Mouse (Mus musculus) heart, embryonic 10.5 days (tissue): ENCODE data around the gene Klhl10. TPM values are rescaled to one million over a fixed set of nuclear protein-coding genes. Genes with fewer than 3 reads are reported as not detected.

Experiments used
- DNase-seq: peaks from one replicate; pipeline ENCODE4 v3.0.0-alpha.2; 2017; ENCODE audit warnings: low spot score
- H3K27ac ChIP-seq: fragments of 300-500 bp; sonication (generic); 2 replicates; pipeline ENCODE4 v1.5.1; 2016; ENCODE audit warnings: mild to moderate bottlenecking
- H3K27me3 ChIP-seq: fragments of 300-500 bp; sonication (generic); 2 replicates; pipeline ENCODE4 v1.6.1; 2016; ENCODE audit warnings: mild to moderate bottlenecking; ENCODE audit not compliant: poor library complexity, insufficient read depth, severe bottlenecking
- H3K36me3 ChIP-seq: fragments of 300-500 bp; sonication (generic); 2 replicates; pipeline ENCODE4 v1.6.1; 2016; ENCODE audit warnings: mild to moderate bottlenecking, moderate library complexity
- H3K4me1 ChIP-seq: fragments of 300-500 bp; sonication (generic); 2 replicates; pipeline ENCODE4 v1.6.1; 2016; ENCODE audit warnings: mild to moderate bottlenecking
- H3K4me3 ChIP-seq: fragments of 300-500 bp; sonication (generic); 2 replicates; pipeline ENCODE4 v1.5.1; 2016; ENCODE audit warnings: mild to moderate bottlenecking, moderate library complexity
- H3K9me3 ChIP-seq: fragments of 300-500 bp; sonication (generic); 2 replicates; pipeline ENCODE4 v1.6.1; 2016; ENCODE audit warnings: mild to moderate bottlenecking, moderate library complexity
- WGBS: fragments of 180-500 bp; shearing (Covaris S2); methylation state at CpG from one replicate; pipeline ENCODE4 v1.1.7; 2016; 5-methylcytosine and 5-hydroxymethylcytosine counted together
- polyA plus RNA-seq: library from polyadenylated mRNA; unstranded; fragments of >200 nt; fragmentation: Nextera tagmentation; extraction: Ambion mirVana; gene quantifications from 2 replicates; pipeline ENCODE4 v1.2.1, GENCODE M21; 2016

Gene Klhl10
- polyA plus RNA-seq, 1 experiment from 2014 or later, result 0.90 TPM

GRCm38 (mm10) chr11:100440691-100441522, 810 bp upstream of the Klhl10 start:
- H3K4me3 ChIP-seq, result peak overlapping the region; percentile 92
- DNase-seq, result peak; percentile 89
- peak overlapping the region; percentile 96 for H3K27ac ChIP-seq
- H3K4me1 ChIP-seq, result peaks cover 25% of the 10 kb centered on the region; the same call in 1 of the 2 replicates
- no peaks in the 10 kb centered on the region for H3K27me3 ChIP-seq
- H3K9me3 ChIP-seq, result no peaks in the 10 kb centered on the region
- peaks cover 32% of the 10 kb centered on the region for H3K36me3 ChIP-seq
- under 1% methylated on average over 52 of the region's 52 CpGs for WGBS

DNA sequence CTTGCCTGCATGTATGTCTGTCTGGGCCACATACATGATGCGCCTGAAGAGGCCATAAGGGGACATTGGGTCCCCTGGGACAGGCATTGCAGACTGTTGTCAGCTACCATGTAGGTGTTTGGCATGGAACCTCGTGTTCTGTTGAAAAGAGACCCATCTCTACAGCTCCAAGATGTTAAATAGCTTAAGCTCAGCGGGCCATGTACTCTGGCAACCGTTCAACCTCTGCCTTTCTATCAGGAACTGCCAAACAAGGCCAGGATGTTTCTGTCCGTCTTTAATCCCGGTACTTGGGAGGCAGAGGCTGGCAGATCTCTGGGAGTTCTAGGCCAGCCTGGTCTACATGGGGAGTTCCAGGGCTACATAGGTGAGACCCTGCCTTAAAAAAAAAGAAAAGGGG, 908 bp downstream of the Klhl10 start:
- no peaks in the 10 kb centered on the region for H3K9me3 ChIP-seq
- WGBS, result 83% methylated on average over 6 of the region's 6 CpGs

DNA sequence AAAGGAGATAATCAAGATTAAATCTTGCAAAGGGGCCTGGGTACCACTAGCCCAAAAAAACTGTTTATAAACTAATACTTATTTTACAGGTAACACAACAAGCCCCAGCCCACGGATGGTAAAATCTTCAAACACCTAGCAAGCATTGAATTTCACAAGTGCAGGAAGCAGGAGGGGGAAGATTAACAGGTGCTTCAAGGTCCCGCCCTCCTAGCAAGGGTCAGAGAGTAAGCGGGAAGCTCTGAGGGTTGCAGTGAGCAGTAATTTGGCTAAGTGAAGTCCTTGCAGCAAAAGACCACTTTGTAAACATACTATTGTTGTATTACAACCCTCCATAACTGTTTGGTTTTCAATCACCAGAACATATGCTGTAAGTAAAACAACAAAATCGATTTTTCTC, 15.5 kb downstream of the Klhl10 start:
- Histone ChIP-seq H3K36me3 (peaks cover 55% of the 10 kb centered on the region), H3K27ac (no peak overlapping the region), H3K9me3 (no peaks in the 10 kb centered on the region), H3K4me3 (no peak overlapping the region), H3K27me3 (no peaks in the 10 kb centered on the region), H3K4me1 (no peaks in the 10 kb centered on the region)
- DNase-seq, result no peak
- 71% methylated on average over 4 of the region's 4 CpGs for WGBS

More for the DNA sequence above, 908 bp downstream of the Klhl10 start:
- Histone ChIP-seq H3K36me3 (peaks cover 15% of the 10 kb centered on the region), H3K4me1 (peaks cover 25% of the 10 kb centered on the region; the same call in 1 of the 2 replicates), H3K4me3 (no peak overlapping the region), H3K27me3 (no peaks in the 10 kb centered on the region), H3K27ac (no peak overlapping the region)
- DNase-seq, result no peak

DNA sequence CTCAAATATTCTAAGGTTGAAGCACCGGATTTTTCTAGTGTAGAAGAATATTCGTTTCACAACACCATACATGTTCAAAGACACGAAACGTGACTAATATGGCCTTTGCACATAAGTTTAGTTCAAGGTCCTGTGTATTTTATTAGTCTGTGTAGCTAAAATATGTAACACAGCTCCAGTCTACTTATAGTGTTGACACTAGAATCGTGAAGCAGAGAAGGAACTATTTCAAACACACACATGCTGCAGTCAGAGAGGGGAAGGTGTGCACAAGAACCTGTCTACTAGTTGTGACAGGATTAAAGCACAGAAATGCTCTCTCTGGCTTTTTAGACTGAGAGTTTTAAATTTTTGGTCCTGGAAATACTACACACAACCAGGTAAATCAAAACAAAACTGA, 16.0 kb downstream of the Klhl10 start:
- peaks cover 55% of the 10 kb centered on the region for H3K36me3 ChIP-seq
- 88% methylated on average over 5 of the region's 5 CpGs for WGBS
- no peak for DNase-seq

DNA sequence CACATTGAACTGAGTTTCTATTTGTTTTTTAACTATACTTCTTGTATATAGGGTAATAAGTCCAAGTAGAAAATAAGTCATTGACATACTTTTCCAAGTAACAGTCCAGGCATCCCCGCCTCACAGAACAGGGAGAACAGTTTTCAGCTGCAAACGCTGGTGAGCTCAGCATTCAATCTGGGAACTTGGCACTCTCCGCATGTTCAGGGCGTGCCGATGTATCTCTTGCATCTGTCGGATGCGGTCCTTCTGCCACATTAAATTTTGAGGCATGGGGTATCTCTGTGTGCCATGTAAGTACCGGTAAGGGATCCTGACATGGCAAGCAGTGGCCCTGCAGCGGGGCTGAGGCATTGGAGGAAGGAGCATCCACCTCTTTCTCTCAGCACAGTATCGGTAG, 21.0 kb downstream of the Klhl10 start:
- no peak for DNase-seq
- Histone ChIP-seq H3K4me1 (peaks cover 2% of the 10 kb centered on the region; the same call in 1 of the 2 replicates), H3K9me3 (no peaks in the 10 kb centered on the region), H3K4me3 (no peak overlapping the region), H3K36me3 (peaks cover 50% of the 10 kb centered on the region), H3K27me3 (no peaks in the 10 kb centered on the region), H3K27ac (no peak overlapping the region)
- 88% methylated on average over 10 of the region's 10 CpGs for WGBS

More for the DNA sequence above, 16.0 kb downstream of the Klhl10 start:
- H3K9me3 ChIP-seq, result no peaks in the 10 kb centered on the region
- no peak overlapping the region for H3K4me3 ChIP-seq
- H3K27ac ChIP-seq, result no peak overlapping the region
- H3K27me3 ChIP-seq, result no peaks in the 10 kb centered on the region
- H3K4me1 ChIP-seq, result no peaks in the 10 kb centered on the region

- Histone ChIP-seq H3K27ac (no peak overlapping the region), H3K36me3 (peaks cover 34% of the 10 kb centered on the region), H3K27me3 (no peaks in the 10 kb centered on the region), H3K4me1 (peaks cover 8% of the 10 kb centered on the region), H3K4me3 (no peak overlapping the region), H3K9me3 (no peaks in the 10 kb centered on the region)
- WGBS, result 69% methylated on average over 1 of the region's 1 CpGs
- no peak for DNase-seq
Observed at GRCm38 (mm10) chr11:100465229-100465792, 23.6 kb downstream of the Klhl10 start.

GRCm38 (mm10) chr11:100465833-100466232, 24.1 kb downstream of the Klhl10 start:
- H3K36me3 ChIP-seq, result peaks cover 30% of the 10 kb centered on the region
- H3K4me3 ChIP-seq, result no peak overlapping the region
- no peak overlapping the region for H3K27ac ChIP-seq
- H3K4me1 ChIP-seq, result peaks cover 13% of the 10 kb centered on the region
- DNase-seq, result no peak
- H3K9me3 ChIP-seq, result no peaks in the 10 kb centered on the region
- no peaks in the 10 kb centered on the region for H3K27me3 ChIP-seq
- WGBS, result 53% methylated on average over 1 of the region's 1 CpGs

DNA sequence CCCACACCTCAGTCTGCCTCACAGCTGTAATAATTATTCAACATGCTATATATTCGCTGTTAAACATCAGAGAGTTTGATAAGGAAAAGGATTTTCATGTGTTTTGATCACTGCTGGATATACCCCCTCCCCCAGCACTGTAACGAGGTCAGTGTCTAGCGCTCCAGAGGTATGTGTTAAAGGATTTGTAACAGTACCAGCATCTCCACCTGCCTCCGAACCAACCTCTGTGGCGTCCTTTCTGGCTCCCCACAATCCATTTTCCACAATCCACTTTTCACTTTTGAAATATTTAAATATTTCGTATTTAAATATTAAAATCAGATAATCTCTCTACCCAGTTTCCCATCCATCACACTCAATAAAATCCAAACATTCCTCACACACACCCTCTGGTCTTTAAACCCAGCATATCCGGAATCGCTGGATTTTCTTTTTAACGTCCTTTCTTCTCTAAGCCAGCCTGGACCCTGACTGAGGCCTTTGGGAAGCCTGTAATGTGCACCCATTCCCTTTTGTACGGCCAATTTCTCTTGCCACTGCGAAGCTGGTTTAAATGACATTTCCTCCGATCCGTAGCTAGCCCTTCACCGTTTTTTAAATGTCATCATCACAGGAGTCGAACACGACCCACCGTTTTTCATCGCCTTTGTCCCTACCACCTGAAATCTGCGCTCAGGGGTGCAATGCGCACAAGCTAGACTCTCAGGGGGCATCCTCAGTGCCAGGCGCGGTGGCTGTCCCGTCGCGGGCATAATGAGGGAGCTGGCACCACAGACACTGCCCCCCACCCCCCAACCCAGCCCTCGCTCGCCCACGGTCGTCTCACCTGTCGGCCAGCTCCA, 29.9 kb downstream of the Klhl10 start:
- DNase-seq, result no peak
- H3K27ac ChIP-seq, result peak overlapping the region; percentile 95
- WGBS, result 5% methylated on average over 30 of the region's 30 CpGs

GRCm38 (mm10) chr11:100472197-100472934, 30.6 kb downstream of the Klhl10 start, which contains the start of gene Klhl11:
TSS of gene Klhl11 (minus strand) at chr11:100472741.
- WGBS, result under 1% methylated on average over 83 of the region's 83 CpGs
- no peaks in the 10 kb centered on the region for H3K9me3 ChIP-seq
- peak within 1 kb of the TSS; percentile 92 for H3K4me3 ChIP-seq
- peaks cover 17% of the 10 kb centered on the region for H3K4me1 ChIP-seq
- no peaks in the 10 kb centered on the region for H3K27me3 ChIP-seq
- H3K36me3 ChIP-seq, result peaks cover 16% of the 10 kb centered on the region
- DNase-seq, result peak; percentile 97
- peak within 1 kb of the TSS; percentile 95 for H3K27ac ChIP-seq

More for the DNA sequence above, 29.9 kb downstream of the Klhl10 start:
- Histone ChIP-seq H3K4me3 (peak overlapping the region; percentile 92), H3K36me3 (peaks cover 14% of the 10 kb centered on the region), H3K4me1 (peaks cover 17% of the 10 kb centered on the region), H3K27me3 (no peaks in the 10 kb centered on the region), H3K9me3 (no peaks in the 10 kb centered on the region)

GRCm38 (mm10) chr11:100472935-100473295, 31.2 kb downstream of the Klhl10 start:
- H3K27me3 ChIP-seq, result no peaks in the 10 kb centered on the region
- peaks cover 21% of the 10 kb centered on the region for H3K36me3 ChIP-seq
- no peak for DNase-seq
- H3K4me3 ChIP-seq, result peak overlapping the region; percentile 92
- H3K4me1 ChIP-seq, result peaks cover 17% of the 10 kb centered on the region
- H3K27ac ChIP-seq, result peak overlapping the region; percentile 95
- no peaks in the 10 kb centered on the region for H3K9me3 ChIP-seq
- 32% methylated on average over 5 of the region's 5 CpGs for WGBS

DNA sequence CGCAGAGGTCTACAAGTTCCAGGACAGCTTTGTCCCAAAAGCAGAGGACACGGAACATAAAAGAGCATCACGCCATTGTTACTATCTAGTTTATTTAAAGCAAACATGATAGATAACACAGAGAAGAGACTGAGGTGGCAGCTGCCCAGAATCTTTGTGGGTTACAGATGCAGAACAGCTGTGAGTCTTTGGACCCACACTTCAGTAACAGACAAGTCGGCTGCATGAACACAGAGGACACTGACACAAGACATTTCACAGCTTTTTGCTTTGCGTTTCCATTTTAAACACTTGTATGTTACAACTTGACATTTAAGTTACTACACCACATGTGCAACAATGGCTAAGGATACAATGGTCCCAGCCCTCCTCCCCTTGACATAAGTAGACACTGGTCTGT, 34.6 kb downstream of the Klhl10 start:
- peaks cover 2% of the 10 kb centered on the region for H3K4me1 ChIP-seq
- H3K4me3 ChIP-seq, result no peak overlapping the region
- no peak overlapping the region for H3K27ac ChIP-seq
- H3K27me3 ChIP-seq, result no peaks in the 10 kb centered on the region
- no peak for DNase-seq
- peaks cover 55% of the 10 kb centered on the region for H3K36me3 ChIP-seq
- WGBS, result 90% methylated on average over 5 of the region's 5 CpGs
- no peaks in the 10 kb centered on the region for H3K9me3 ChIP-seq

DNA sequence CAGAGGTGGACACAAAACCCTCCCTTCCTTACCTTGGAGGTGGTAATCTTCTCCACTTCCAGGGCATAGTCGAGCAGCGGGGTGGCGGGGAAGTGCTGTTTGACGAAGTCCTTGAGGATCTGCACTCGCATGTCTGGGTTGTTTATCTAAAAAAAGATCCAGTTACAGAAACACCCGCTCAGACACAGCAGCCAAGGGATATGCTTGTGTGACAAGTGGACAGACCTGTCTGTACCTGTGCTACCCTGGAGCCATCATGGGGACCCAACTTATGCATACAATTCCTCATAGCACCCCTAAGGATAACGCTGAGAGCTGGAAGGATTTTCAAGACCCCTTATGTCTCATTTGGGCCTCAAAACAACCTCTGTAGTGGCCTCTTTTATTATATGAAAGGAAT, 37.4 kb downstream of the Klhl10 start:
- Histone ChIP-seq H3K4me3 (no peak overlapping the region), H3K27me3 (no peaks in the 10 kb centered on the region), H3K27ac (no peak overlapping the region), H3K4me1 (no peaks in the 10 kb centered on the region), H3K36me3 (peaks cover 84% of the 10 kb centered on the region), H3K9me3 (no peaks in the 10 kb centered on the region)
- 61% methylated on average over 7 of the region's 7 CpGs for WGBS
- no peak for DNase-seq
